Mouse (Mus musculus) kidney, embryonic 16.5 days (tissue): ENCODE results near the gene Gm12184. TPM values are rescaled to one million over a fixed set of nuclear protein-coding genes. Genes with fewer than 3 reads are reported as not detected.
"Not testable (repeated sequence)": the region's sequence is repeated elsewhere in the genome, so short reads cannot be mapped to it uniquely, and the experiment has no call there.

Experiments used
- ATAC-seq: fragments of 200-750 bp; cut with Nextera tagmentation; 2 replicates; pipeline ENCODE4 v1.8.0; 2017; ENCODE audit warnings: moderate TSS enrichment; ENCODE audit not compliant: low FRiP score, low TSS enrichment
- H3K27ac ChIP-seq: fragments of 300-500 bp; sonication (generic); 2 replicates; pipeline ENCODE4 v1.5.1; 2014; ENCODE audit warnings: low read length
- H3K27me3 ChIP-seq: fragments of 300-500 bp; sonication (generic); 2 replicates; pipeline ENCODE4 v1.6.1; 2014; ENCODE audit warnings: low read length, control low read depth, mixed read lengths; ENCODE audit not compliant: insufficient read depth
- H3K36me3 ChIP-seq: fragments of 300-500 bp; sonication (generic); 2 replicates; pipeline ENCODE4 v1.6.1; 2014; ENCODE audit warnings: low read length, control low read depth, mixed read lengths; ENCODE audit not compliant: insufficient read depth
- H3K4me1 ChIP-seq: fragments of 300-500 bp; sonication (generic); 2 replicates; pipeline ENCODE4 v1.6.1; 2014; ENCODE audit warnings: low read length, control low read depth, mixed read lengths; ENCODE audit not compliant: insufficient read depth
- H3K4me2 ChIP-seq: fragments of 300-500 bp; sonication (generic); replicated peaks from 2 replicates; pipeline ENCODE4 v1.6.1; 2014; ENCODE audit warnings: low read depth, low read length
- H3K4me3 ChIP-seq: fragments of 300-500 bp; sonication (generic); 2 replicates; pipeline ENCODE4 v1.5.1; 2014; ENCODE audit warnings: mild to moderate bottlenecking, low read length
- H3K9ac ChIP-seq: fragments of 300-500 bp; sonication (generic); replicated peaks from 2 replicates; pipeline ENCODE4 v1.6.1; 2014; ENCODE audit warnings: low read length
- H3K9me3 ChIP-seq: fragments of 300-500 bp; sonication (generic); 2 replicates; pipeline ENCODE4 v1.6.1; 2016; ENCODE audit warnings: low read length, control low read depth
- WGBS: fragments of 180-500 bp; shearing (Covaris S2); extraction: QIAGEN DNeasy Blood & Tissue Kit; methylation state at CpG from one replicate; pipeline ENCODE4 v1.1.7; 2014; 5-methylcytosine and 5-hydroxymethylcytosine counted together
- polyA plus RNA-seq: library from polyadenylated mRNA; unstranded; fragments of >200 nt; fragmentation: Nextera tagmentation; extraction: Ambion mirVana; gene quantifications from 2 replicates; pipeline ENCODE4 v1.2.1, GENCODE M21; 2015

Gm12184 gene
- 0.86 and 1.2 TPM in 2 replicates for polyA plus RNA-seq

DNA sequence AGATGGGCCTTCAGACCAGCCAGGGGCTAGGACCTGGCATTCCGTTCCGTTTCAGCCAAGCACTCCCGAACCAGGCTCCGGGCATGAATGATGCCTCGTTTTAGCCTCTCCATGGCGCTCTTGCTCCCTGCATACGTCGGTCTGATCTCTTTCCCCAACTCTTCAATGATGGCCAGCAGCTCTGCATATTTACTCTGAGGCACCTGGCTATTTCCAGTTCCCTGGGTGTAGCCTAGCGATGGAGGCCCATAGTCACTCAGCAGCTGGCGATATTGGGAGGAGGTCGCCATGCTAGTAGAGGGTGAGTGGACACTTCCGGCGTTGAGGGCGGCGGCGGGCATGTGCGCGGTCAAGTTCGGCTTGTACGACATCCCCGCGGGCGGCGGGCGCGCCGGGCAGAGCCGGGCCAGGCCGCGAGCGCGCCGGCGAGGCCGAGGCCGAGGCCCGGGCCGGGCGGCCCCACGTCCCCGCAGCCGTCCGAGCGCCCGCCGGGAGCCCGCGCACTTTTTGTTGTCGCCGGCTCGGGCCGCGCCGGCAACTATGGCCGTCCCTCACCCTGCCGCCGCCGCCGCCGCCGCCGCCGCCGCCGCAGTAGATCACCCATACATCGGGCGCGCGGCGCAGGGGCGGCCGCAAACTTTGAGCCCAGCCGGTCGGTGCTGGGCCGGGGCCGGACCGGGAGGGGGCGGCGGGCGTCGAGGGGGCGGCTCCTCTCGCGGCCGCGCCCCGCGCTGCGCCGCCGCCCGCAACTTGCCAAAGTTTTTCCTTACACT is at the start of gene Gm12184, which contains the start of gene Trim7:
Gene Gm12184 (minus strand): TSS at position 677 of the 773 bp plus-strand sequence.
Gene Trim7 (plus strand): TSS at position 162 of the 773 bp plus-strand sequence.
- H3K36me3 ChIP-seq, H3K4me1 ChIP-seq, H3K9me3 ChIP-seq, H3K27me3 ChIP-seq: not testable (repeated sequence)
- peak; percentile 85 for ATAC-seq
- under 1% methylated on average over 42 of the region's 92 CpGs for WGBS
- Histone ChIP-seq H3K27ac (peak within 1 kb of the TSS; percentile 36; the same call in 1 of the 2 replicates), H3K9ac (peak within 1 kb of the TSS; percentile 65), H3K4me3 (peak within 1 kb of the TSS; percentile 46), H3K4me2 (peak within 1 kb of the TSS; percentile 67)

DNA sequence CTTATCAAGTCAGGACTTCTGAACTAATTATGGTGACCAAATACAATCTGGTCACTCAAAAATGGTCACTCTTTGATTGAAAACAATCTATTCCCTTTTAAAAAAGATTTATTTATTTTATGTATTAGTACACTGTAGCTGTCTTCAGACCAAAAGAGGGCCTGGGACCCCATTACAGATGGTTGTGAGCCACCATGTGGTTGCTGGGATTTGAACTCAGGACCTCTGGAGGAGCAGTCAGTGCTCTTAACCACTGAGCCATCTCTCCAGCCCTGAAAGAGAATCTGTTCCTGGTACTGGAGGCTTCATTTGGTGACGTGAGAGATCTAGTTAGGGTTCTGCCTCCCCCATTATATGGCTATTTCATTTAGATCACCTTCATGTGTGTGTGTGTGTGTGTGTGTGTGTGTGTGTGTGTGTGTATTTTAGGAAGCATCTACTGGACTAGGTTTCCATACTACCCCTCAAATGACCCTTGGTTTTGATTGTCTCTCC is 48.9 kb upstream of the Gm12184 start:
- not testable (repeated sequence) for H3K4me3 ChIP-seq, ATAC-seq, H3K4me2 ChIP-seq, H3K27ac ChIP-seq, H3K9me3 ChIP-seq, H3K9ac ChIP-seq, H3K27me3 ChIP-seq, H3K36me3 ChIP-seq
- H3K4me1 ChIP-seq, result peaks cover 22% of the 10 kb centered on the region
- whole genome bisulfite sequencing, result 90% methylated on average over 1 of the region's 1 CpGs

DNA sequence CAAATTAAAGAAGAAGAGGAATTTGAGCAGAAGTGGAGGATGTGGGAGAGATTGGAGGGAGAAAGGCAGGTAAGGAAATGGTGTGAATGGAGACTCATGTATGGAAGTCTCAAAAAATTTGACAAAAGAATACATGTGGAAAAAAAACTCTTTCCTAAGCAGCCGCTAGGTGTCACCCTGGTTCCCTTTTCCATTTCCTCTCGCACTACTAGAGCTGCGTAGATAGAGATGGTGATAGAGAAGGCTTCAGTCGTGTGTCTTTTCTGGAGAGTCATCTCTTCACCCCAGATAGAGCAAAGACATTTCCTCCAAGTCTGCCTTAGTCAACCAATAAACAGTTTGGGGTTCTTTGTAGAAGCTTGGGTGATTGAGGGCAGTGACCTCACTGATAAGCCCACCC is 48.0 kb upstream of the Gm12184 start:
- peaks cover 30% of the 10 kb centered on the region for H3K4me1 ChIP-seq
- ATAC-seq, result peak; percentile 40; the same call in 1 of the 2 replicates
- WGBS, result 0% methylated on average over 4 of the region's 4 CpGs
- no peak overlapping the region for H3K4me3 ChIP-seq
- H3K27me3 ChIP-seq, result no peaks in the 10 kb centered on the region
- no peaks in the 10 kb centered on the region for H3K9me3 ChIP-seq
- no peak overlapping the region for H3K4me2 ChIP-seq
- H3K9ac ChIP-seq, result no peak overlapping the region
- H3K36me3 ChIP-seq, result no peaks in the 10 kb centered on the region
- no peak overlapping the region for H3K27ac ChIP-seq

DNA sequence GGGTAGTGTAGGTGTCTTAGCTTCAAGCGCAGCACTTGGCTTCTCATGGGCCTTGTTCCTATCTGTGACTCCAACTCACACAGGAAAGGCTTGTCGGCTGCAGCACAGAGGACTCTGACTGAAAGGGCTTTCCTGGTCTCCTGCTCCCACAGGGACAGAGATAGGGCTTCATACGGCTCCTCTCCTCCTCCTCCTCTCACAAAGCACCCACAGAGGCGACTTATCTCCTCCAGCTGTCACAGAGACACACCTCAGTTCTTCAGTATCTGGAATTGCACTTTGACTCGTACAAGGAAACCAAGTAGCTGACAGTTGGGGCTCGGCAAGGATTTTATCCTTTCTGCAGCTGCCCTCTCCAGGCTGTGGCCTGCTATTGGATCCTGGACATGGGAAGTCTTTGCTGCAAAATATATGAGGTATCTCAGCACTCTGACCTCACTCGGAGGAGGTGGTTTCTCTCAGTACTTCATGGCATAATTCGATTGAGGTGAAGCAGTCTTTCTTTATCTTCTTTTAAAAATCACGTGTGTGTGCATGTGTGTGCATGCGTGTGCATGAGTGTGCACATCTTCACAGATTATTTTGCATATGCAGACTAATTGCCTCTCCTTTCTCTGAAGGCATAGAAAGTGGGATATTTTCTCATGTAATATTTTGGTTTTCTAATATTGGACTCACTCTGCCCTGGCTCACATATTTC is 47.3 kb upstream of the Gm12184 start:
- Histone ChIP-seq H3K27ac (no peak overlapping the region), H3K9me3 (no peaks in the 10 kb centered on the region), H3K36me3 (no peaks in the 10 kb centered on the region), H3K4me3 (no peak overlapping the region), H3K9ac (no peak overlapping the region), H3K4me2 (no peak overlapping the region), H3K27me3 (no peaks in the 10 kb centered on the region), H3K4me1 (peaks cover 34% of the 10 kb centered on the region)
- no peak for ATAC-seq
- WGBS, result 53% methylated on average over 10 of the region's 10 CpGs

DNA sequence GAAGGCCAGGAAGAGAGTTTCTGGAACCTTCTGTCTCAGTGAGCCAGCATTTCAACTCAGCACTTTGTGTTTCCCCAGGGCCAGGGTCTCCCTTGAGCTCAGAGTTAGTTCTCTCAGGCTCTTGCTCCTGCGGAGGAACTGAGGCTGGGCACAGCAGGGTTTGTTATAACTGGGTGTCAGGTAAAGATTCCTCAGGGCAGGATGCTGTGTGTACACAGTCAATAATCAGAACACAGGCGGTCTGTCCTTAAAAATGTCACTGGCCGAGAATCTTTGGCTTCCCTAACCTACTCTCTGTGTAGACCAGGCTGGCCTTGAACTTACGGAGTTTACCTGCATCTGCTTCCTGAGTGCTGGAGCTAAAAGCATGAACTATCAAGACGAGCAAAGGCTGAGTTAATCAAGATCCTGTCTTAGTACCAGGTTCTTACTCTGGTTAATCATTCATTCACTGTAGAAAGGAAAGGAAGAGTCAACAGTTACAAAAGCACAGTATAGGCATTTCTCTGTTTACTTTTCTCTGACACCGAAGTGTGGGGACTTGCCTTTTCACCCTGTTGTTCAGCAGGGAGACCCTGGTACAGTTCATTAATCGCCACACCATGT is 46.3 kb upstream of the Gm12184 start:
- no peaks in the 10 kb centered on the region for H3K27me3 ChIP-seq
- H3K9ac ChIP-seq, result peak overlapping the region; percentile 69; the same call in 1 of the 2 replicates
- 65% methylated on average over 7 of the region's 7 CpGs for WGBS
- H3K27ac ChIP-seq, result peak overlapping the region; percentile 61
- peaks cover 34% of the 10 kb centered on the region for H3K4me1 ChIP-seq
- 0 out of 2 replicates have a peak overlapping the region, but pooled peaks have one; percentile 54 for H3K4me3 ChIP-seq
- ATAC-seq, result no peak
- no peaks in the 10 kb centered on the region for H3K9me3 ChIP-seq
- peak overlapping the region; percentile 88; the same call in 1 of the 2 replicates for H3K4me2 ChIP-seq
- H3K36me3 ChIP-seq, result no peaks in the 10 kb centered on the region

DNA sequence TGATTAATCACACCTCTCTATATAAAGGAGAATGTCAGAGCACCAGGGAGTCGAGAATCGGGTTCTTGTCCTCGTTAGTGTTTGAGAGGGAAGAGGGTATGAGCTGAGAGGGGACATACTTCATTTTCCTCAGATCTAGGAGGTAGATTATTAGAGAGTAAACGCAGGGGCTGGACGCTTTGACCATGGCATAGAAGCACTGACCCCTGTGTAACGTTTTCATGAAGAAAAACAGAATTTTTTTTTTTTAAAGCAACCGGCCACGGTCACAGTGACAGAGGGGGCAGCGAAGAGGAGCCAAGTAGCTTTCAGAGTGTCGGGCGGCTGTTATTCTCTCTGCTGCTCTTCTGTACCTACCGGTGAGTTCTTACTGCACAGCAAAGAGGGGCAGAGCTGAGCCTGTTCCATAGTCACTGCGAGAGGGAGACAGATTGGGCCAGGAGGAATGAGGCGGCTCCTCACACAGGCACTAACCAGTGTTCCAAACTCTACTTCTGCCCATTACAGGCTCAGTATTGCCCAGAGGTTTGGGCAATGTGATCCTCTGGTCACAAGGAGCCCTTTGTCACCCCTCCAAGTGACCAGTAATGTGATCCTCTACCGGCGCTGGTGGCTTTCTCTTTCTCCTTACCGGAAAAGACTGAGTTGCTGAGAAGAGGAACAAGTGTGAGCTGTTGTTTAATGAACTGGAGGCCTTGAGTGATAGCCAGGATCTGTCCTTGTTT is 45.5 kb upstream of the Gm12184 start:
- Histone ChIP-seq H3K4me3 (peak overlapping the region; percentile 54), H3K36me3 (no peaks in the 10 kb centered on the region; the same call in 1 of the 2 replicates), H3K27me3 (no peaks in the 10 kb centered on the region), H3K9ac (peak overlapping the region; percentile 69), H3K4me2 (peak overlapping the region; percentile 88), H3K9me3 (no peaks in the 10 kb centered on the region), H3K27ac (peak overlapping the region; percentile 61), H3K4me1 (peaks cover 34% of the 10 kb centered on the region)
- ATAC-seq, result peak; percentile 50
- WGBS, result 5% methylated on average over 17 of the region's 17 CpGs

DNA sequence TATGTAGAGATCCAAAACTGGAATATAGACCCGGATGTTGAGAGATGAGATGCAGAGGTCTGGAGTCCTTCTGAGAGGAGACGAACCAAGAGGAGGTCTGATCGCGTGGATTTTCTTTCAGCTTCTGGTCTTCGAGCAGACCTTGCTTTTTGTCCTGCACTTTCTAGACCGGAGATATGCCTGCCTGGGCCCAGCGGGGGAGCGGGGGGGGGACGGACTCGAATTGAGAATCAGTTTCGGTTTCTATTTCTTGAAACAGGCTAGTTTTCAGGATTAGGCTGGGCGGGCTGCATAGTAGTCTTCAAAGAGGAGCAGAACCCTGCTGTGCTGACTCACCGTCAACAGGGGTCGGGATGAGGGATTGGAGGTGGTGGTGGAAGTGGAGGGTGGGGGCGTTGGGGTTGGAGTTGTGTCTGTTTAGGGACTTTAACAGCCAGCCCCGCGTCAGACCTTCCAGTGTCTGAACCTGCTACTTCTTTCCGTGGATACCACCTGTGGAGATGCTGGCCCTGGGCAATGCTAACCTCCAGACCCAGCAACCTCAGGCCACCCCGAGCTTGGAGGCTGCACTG is 44.8 kb upstream of the Gm12184 start, which contains the start of gene Irgm1:
Gene Irgm1 (minus strand): TSS at position 483 of the 572 bp plus-strand sequence.
- Histone ChIP-seq H3K4me1 (peaks cover 34% of the 10 kb centered on the region), H3K9ac (peak within 1 kb of the TSS; percentile 69), H3K36me3 (peaks cover 3% of the 10 kb centered on the region; the same call in 1 of the 2 replicates), H3K4me2 (peak within 1 kb of the TSS; percentile 88), H3K27me3 (no peaks in the 10 kb centered on the region), H3K9me3 (no peaks in the 10 kb centered on the region), H3K27ac (peak within 1 kb of the TSS; percentile 61), H3K4me3 (peak within 1 kb of the TSS; percentile 54)
- WGBS, result 1% methylated on average over 19 of the region's 19 CpGs
- ATAC-seq, result peak; percentile 47; the same call in 1 of the 2 replicates

DNA sequence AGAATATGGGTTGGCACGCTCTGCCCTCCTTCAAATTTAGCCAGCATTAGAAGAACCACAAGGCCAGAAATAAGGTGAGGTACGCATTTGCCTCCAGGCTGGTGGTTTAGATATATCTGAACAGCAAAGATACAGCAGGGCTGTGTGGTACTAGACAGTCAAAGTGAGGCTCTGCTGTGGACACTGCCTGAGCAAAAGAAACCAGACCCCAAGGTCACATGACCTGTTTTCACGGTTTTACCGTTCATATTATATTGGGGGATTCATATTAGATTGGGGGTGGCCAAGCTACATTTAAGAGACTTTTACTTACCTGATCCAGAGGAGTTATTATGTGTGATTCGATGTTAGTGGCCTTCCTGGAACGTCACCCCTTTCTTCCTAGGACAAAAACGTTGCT is 44.3 kb upstream of the Gm12184 start:
- Histone ChIP-seq H3K27me3 (no peaks in the 10 kb centered on the region), H3K36me3 (peaks cover 8% of the 10 kb centered on the region; the same call in 1 of the 2 replicates), H3K9ac (peak overlapping the region; percentile 69), H3K4me1 (peaks cover 34% of the 10 kb centered on the region), H3K9me3 (no peaks in the 10 kb centered on the region), H3K4me2 (peak overlapping the region; percentile 88), H3K27ac (peak overlapping the region; percentile 61), H3K4me3 (peak overlapping the region; percentile 54)
- 33% methylated on average over 7 of the region's 7 CpGs for WGBS
- ATAC-seq, result no peak
